Mouse (Mus musculus) midbrain, postnatal 0 days (tissue): ENCODE measurements around the gene Hnrnpl. TPM values are rescaled to one million over a fixed set of nuclear protein-coding genes. Genes with fewer than 3 reads are reported as not detected.

ENCODE experiments used
- ATAC-seq: fragments of 200-750 bp; cut with Nextera tagmentation; 2 replicates; pipeline ENCODE4 v1.8.0; 2017; ENCODE audit warnings: moderate number of reproducible peaks, mild to moderate bottlenecking, moderate TSS enrichment, moderate library complexity; ENCODE audit not compliant: low FRiP score
- DNase-seq: peaks from one replicate; pipeline ENCODE4 v3.0.0-alpha.2; 2015; ENCODE audit warnings: low spot score
- H3K27ac ChIP-seq: fragments of 300-500 bp; sonication (generic); 2 replicates; pipeline ENCODE4 v1.5.1; 2014; ENCODE audit warnings: low read depth, mild to moderate bottlenecking, low read length, mixed read lengths
- H3K27me3 ChIP-seq: fragments of 300-500 bp; sonication (generic); 2 replicates; pipeline ENCODE4 v1.6.1; 2014; ENCODE audit warnings: low read length, control low read depth, mixed read lengths; ENCODE audit not compliant: insufficient read depth
- H3K36me3 ChIP-seq: fragments of 300-500 bp; sonication (generic); 2 replicates; pipeline ENCODE4 v1.6.1; 2014; ENCODE audit warnings: low read length, control low read depth, mixed read lengths; ENCODE audit not compliant: insufficient read depth
- H3K4me1 ChIP-seq: fragments of 300-500 bp; sonication (generic); 2 replicates; pipeline ENCODE4 v1.6.1; 2014; ENCODE audit warnings: mild to moderate bottlenecking, control low read depth, antibody characterized with exemption, low read length, mixed read lengths; ENCODE audit not compliant: insufficient read depth
- H3K4me2 ChIP-seq: fragments of 300-500 bp; sonication (generic); 2 replicates; pipeline ENCODE4 v1.6.1; 2014; ENCODE audit warnings: low read depth, mild to moderate bottlenecking, low read length, mixed read lengths; ENCODE audit not compliant: poor library complexity, severe bottlenecking
- H3K4me3 ChIP-seq: fragments of 300-500 bp; sonication (generic); 2 replicates; pipeline ENCODE4 v1.5.1; 2014; ENCODE audit warnings: low read depth, mild to moderate bottlenecking, low read length, moderate library complexity
- H3K9ac ChIP-seq: fragments of 300-500 bp; sonication (generic); replicated peaks from 2 replicates; pipeline ENCODE4 v1.6.1; 2014; ENCODE audit warnings: mild to moderate bottlenecking, low read length, moderate library complexity, mixed read lengths; ENCODE audit not compliant: poor library complexity, severe bottlenecking
- H3K9me3 ChIP-seq: fragments of 300-500 bp; sonication (generic); 2 replicates; pipeline ENCODE4 v1.6.1; 2016; ENCODE audit warnings: low read length, control low read depth
- CTCF ChIP-seq: IDR thresholded peaks from 2 replicates; pipeline ENCODE4 v1.5.1; 2016; ENCODE audit warnings: antibody characterized with exemption, mild to moderate bottlenecking
- WGBS: fragments of 180-500 bp; shearing (Covaris S2); extraction: QIAGEN DNeasy Blood & Tissue Kit; methylation state at CpG from one replicate; pipeline ENCODE4 v1.1.7; 2014; 5-methylcytosine and 5-hydroxymethylcytosine counted together
- polyA plus RNA-seq: library from polyadenylated mRNA; unstranded; fragments of >200 nt; fragmentation: Nextera tagmentation; extraction: Ambion mirVana; gene quantifications from 2 replicates; pipeline ENCODE4 v1.2.1, GENCODE M21; 2015
- total RNA-seq: library from RNA; depleted of rRNA; stranded (reverse); fragments of >200 nt; gene quantifications from 2 replicates; pipeline ENCODE4 v1.2.3, GENCODE M21; 2014

Hnrnpl gene
- total and polyA plus RNA-seq, 2 experiments from 2014 or later: 175 to 265 TPM

DNA sequence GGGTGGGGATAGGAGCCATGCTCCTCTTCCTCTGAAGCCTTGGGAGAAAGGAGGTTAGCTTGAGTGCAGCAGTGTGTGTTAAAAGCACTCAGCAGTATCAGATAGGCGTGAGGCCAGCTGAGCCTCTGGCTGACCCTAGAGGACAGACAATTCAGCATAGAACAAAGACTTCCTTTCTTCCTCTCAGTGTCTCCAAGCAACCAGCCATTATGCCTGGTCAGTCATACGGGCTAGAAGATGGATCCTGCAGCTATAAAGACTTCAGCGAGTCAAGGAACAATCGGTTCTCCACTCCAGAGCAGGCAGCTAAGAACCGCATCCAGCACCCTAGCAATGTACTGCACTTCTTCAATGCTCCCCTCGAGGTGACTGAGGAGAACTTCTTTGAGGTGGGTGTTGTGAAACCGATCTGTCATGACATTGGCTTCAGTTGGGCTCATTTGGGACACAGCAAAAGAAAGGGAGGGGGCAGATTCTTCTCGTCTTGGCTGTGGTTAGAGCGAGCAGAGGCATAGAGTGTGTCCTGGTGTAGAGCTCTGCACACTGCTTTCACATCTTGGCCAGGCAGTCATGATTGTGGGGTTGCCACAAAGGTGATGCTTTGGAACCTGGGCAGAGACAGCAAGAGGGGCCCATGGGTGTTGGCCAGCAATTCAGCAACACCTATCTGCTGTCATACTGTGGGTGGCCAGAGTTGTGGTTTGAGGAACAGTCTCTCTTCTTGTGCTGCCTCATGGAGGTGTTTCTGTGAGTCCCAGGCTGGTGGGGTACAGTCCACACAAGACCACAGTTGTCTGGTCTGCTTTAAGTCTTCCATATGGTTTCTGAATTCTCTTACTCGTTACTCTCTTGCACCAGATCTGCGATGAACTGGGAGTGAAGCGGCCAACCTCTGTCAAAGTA lies 12.3 kb downstream of the Hnrnpl start:
- Histone ChIP-seq H3K4me3 (no peak overlapping the region), H3K36me3 (peaks cover 55% of the 10 kb centered on the region), H3K4me2 (no peak overlapping the region), H3K4me1 (0 out of 2 replicates have a peak, but pooled peaks cover under 1% of the 10 kb centered on the region), H3K9me3 (no peaks in the 10 kb centered on the region), H3K27me3 (no peaks in the 10 kb centered on the region), H3K9ac (no peak overlapping the region), H3K27ac (peak overlapping the region; percentile 26; the same call in 1 of the 2 replicates)
- TF ChIP-seq CTCF: no peak
- peak; percentile 51 for DNase-seq
- WGBS: 40% methylated on average over 12 of the region's 12 CpGs
- ATAC-seq: no peak

DNA sequence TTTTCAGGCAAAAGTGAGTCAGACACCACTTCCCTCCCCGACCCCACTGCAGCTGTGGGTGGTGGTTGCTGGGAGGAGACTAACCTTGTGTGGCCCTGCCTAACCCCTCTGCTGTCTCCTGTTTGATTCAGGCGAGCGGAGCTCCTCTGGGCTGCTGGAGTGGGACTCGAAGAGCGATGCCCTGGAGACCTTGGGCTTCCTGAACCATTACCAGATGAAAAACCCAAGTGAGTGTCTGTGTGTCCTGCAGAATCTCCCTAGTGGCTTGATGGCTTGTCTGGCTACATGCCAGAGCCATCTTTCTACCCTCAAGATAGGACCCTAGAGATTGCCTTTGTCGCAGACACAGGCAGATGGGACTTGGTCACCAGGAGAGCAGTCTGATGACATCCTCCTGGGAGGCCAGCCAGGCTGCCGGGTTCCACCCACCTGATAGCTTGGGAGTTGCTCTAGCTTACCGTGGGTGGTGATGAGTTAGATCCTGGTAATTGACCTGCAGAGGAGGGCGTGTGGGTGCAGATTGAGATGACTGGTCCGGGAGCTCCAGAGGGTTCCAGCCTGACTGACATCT lies 13.0 kb downstream of the Hnrnpl start:
- Histone ChIP-seq H3K27ac (no peak overlapping the region), H3K4me1 (peaks cover 6% of the 10 kb centered on the region; the same call in 1 of the 2 replicates), H3K36me3 (peaks cover 48% of the 10 kb centered on the region), H3K9me3 (no peaks in the 10 kb centered on the region), H3K4me2 (no peak overlapping the region), H3K27me3 (no peaks in the 10 kb centered on the region), H3K4me3 (no peak overlapping the region), H3K9ac (no peak overlapping the region)
- DNase-seq (no peak), ATAC-seq (no peak)
- 62% methylated on average over 10 of the region's 10 CpGs for WGBS
- no peak for TF ChIP-seq CTCF

DNA sequence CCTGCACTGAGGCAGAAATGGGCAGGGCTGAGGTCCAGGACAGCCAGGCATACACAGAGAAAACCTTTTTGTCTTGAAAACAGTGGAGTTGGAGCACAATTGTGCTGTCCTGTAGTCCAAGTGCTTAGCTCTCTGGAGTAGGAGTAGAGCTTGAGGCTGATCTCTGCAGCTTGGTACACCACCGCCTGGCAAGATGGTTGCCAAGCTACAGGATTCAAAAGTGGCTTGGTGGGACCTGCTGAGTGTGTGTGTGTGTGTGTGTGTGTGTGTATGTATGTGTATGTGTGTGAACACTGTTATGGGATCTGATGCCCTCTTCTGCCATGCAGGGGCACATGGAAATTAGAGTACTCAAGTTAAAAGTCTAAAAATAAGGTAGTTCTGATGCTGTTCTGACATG lies 14.2 kb downstream of the Hnrnpl start:
- 52% methylated on average over 1 of the region's 1 CpGs for WGBS
- Histone ChIP-seq H3K27ac (no peak overlapping the region), H3K9ac (no peak overlapping the region), H3K9me3 (no peaks in the 10 kb centered on the region), H3K4me3 (no peak overlapping the region), H3K36me3 (peaks cover 38% of the 10 kb centered on the region), H3K4me2 (no peak overlapping the region), H3K27me3 (no peaks in the 10 kb centered on the region), H3K4me1 (peaks cover 6% of the 10 kb centered on the region; the same call in 1 of the 2 replicates)
- DNase-seq (no peak), ATAC-seq (no peak)
- TF ChIP-seq CTCF: no peak

DNA sequence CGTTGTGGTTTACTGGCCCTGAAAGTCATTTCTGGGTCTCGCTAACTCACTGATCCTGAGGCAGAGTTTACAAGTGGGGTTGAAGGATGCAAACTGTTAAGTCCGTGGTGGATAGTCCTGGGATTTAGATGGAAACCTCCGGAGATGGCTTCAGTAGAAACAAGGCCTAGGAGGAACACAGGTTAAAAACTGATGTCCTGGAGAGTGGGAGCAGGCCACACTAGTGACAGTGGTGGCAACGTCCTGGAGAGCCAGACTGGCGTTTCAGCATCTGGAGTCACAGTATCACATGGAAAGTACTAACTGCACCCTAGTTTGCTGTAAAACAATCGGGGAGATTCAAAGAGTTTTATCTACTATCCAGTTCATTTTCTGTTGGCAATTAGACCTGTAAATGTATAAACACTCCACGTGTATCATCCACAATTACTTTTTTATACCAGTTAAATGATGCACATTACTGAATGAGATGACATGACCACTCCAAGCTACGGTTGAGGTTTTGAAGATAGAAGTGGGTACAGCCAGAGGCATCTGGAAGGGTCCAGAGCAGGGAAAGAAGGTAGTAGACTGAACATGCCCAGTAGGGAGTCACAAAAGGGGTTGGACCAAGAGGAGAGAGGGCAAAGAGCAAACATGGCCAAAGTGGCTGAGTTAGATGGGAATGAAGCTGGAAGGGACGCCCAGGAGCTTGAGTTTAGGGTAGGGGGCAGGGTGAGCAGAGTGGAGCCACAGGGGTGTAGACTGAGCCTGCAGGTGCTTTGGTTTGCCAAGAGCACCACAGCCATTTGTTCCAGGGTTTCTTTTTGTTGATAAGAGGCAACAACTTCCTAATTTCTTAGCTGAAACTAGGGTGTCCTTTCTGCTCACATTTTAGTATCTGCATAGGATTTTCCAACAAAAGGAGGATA lies 14.9 kb downstream of the Hnrnpl start:
- peaks cover 31% of the 10 kb centered on the region for H3K36me3 ChIP-seq
- no peak overlapping the region for H3K27ac ChIP-seq
- DNase-seq: no peak
- WGBS: 56% methylated on average over 10 of the region's 10 CpGs
- H3K9me3 ChIP-seq: no peaks in the 10 kb centered on the region
- peaks cover 6% of the 10 kb centered on the region; the same call in 1 of the 2 replicates for H3K4me1 ChIP-seq
- ATAC-seq: no peak
- H3K4me3 ChIP-seq: no peak overlapping the region
- H3K9ac ChIP-seq: 0 out of 2 replicates have a peak overlapping the region, but pooled peaks have one; percentile 13
- no peak for TF ChIP-seq CTCF
- no peaks in the 10 kb centered on the region for H3K27me3 ChIP-seq
- no peak overlapping the region for H3K4me2 ChIP-seq

DNA sequence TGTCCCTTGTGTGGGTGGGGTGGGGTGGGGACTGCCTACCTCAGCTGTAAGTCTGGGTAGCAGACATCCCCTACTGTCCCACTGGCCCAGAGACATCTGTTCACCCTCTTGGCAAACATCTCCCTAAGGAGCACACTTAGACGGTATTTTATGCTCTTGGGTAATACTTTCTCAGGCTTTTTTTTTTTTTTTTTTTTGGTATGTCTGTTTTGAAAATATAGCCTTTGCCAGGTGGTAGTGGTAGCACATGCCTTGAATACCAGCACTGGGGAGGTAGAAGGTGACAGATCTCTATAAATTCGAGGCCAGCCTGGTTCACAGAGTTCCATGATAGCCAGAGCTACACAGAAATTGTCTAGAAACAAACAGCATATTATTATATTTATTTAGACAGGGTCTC lies 15.6 kb downstream of the Hnrnpl start:
- 61% methylated on average over 2 of the region's 2 CpGs for WGBS
- no peak overlapping the region for H3K4me2 ChIP-seq
- H3K4me3 ChIP-seq: no peak overlapping the region
- no peaks in the 10 kb centered on the region for H3K27me3 ChIP-seq
- no peak for TF ChIP-seq CTCF
- H3K4me1 ChIP-seq: peaks cover 6% of the 10 kb centered on the region; the same call in 1 of the 2 replicates
- ATAC-seq: no peak
- H3K36me3 ChIP-seq: peaks cover 28% of the 10 kb centered on the region
- DNase-seq: no peak
- no peak overlapping the region for H3K27ac ChIP-seq
- no peaks in the 10 kb centered on the region for H3K9me3 ChIP-seq
- no peak overlapping the region for H3K9ac ChIP-seq
